Mouse (Mus musculus): ENCODE data around the gene Cfap36. TPM values are rescaled to one million over a fixed set of nuclear protein-coding genes. Genes with fewer than 3 reads are reported as not detected.

Gene Cfap36
- total RNA-seq, 2 experiments from 2014 or later, result 121 to 126 TPM

GRCm38 (mm10) chr11:29173706-29174436 is 73.3 kb downstream of the Cfap36 start:
- H3K4me3 ChIP-seq, result peak overlapping the region; percentile 72
- intact Hi-C loops (cut with DNase I), result loop anchor here (2.0 kb wide), 1 partner anchor 43 kb away; the partner anchor contains the start of gene Pnpt1
- DNase-seq (ENCODE audit: extremely low spot score in 1 of 2, low spot score in 2 of 2), result no peak
- TF ChIP-seq CTCF (IDR thresholded peaks at IDR 0.05), result no peak
- no peak overlapping the region; the same call in 1 of the 2 replicates for H3K27ac ChIP-seq

GRCm38 (mm10) chr11:29173125-29173631 is 74.0 kb downstream of the Cfap36 start:
- Histone ChIP-seq H3K4me3 (peak overlapping the region; percentile 72), H3K27ac (peak overlapping the region; percentile 98)
- TF ChIP-seq CTCF (IDR thresholded peaks at IDR 0.05), result peak; percentile 51
- peak; percentile 40 to 47 for DNase-seq (ENCODE audit: extremely low spot score in 1 of 2, low spot score in 2 of 2)
- intact Hi-C loops (cut with DNase I), result loop anchor here (2.0 kb wide), 1 partner anchor 42 kb away; the partner anchor contains the start of gene Pnpt1

DNA sequence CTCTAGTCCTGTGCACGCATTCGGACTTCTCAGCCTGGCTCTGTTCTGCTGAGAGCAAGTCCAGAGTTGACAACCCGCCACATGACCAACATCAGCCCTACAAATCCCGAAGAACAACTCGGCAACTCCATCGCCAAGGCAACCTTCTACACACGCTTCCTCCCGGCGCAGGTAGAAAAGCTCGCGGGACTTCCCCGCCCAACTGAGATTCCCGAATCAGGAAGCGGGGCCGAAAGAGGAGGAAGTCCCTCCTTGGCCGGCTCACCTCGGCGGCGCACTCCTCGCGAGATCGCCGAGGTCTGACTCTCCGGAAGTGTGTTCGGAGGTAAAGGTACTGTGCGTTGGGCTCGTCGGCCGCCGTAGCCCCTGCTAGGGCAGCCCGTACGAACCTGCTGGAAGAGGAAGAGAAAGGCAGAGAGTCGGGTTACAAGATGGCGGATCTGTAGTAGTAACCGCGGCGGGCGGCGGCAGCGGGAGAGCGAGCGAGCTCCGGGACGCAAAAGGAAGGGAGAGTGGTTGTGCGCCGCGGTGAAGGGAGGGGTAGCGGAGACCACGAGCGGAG is 74.6 kb downstream of the Cfap36 start, which contains the start of gene Ppp4r3b:
Ppp4r3b (plus strand) TSS at position 328 of the 562 bp plus-strand sequence.
- DNase-seq (ENCODE audit: extremely low spot score in 1 of 2, low spot score in 2 of 2), result peak; percentile 97
- TF ChIP-seq CTCF (IDR thresholded peaks at IDR 0.05), result no peak; the same call in 1 of the 2 replicates
- intact Hi-C loops (cut with DNase I), result loop anchor here (2.0 kb wide), 1 partner anchor 42 kb away; the partner anchor contains the start of gene Pnpt1
- peak within 1 kb of the TSS; percentile 72 for H3K4me3 ChIP-seq
- H3K27ac ChIP-seq, result peak within 1 kb of the TSS; percentile 98

GRCm38 (mm10) chr11:29171959-29172391 is 75.2 kb downstream of the Cfap36 start:
- no peak for TF ChIP-seq CTCF (IDR thresholded peaks at IDR 0.05)
- intact Hi-C loops (cut with DNase I), result loop anchor here (2.0 kb wide), 1 partner anchor 41 kb away; the partner anchor contains the start of gene Pnpt1
- peak overlapping the region; percentile 65 for H3K27ac ChIP-seq
- peak overlapping the region; percentile 72 for H3K4me3 ChIP-seq
- DNase-seq (ENCODE audit: extremely low spot score in 1 of 2, low spot score in 2 of 2), result peak; percentile 49 to 64

Other genes with a start within 250 kb of the Cfap36 start
- 10 to 100 TPM; 17.6 to 22.7 TPM for gene Pnpt1, start 116.7 kb downstream of the Cfap36 start, total RNA-seq (2021)
- 10 to 100 TPM; 53.8 to 54.9 TPM for gene Ppp4r3b, start 74.5 kb downstream of the Cfap36 start, total RNA-seq (2021)
- 10 to 100 TPM; 61.9 to 67.6 TPM for gene Ccdc88a, start 126.2 kb upstream of the Cfap36 start, total RNA-seq (2021)